Mouse (Mus musculus) liver, adult 2 months (tissue): ENCODE measurements around the gene Gng3.

ENCODE experiments used
- CTCF ChIP-seq: fragments of 200-500 bp; IDR thresholded peaks from 2 replicates; pipeline ENCODE4 v1.5.1; 2011; ENCODE audit warnings: low read depth, low read length, control low read depth
- POLR2A ChIP-seq: fragments of 200-500 bp; IDR thresholded peaks from 2 replicates; pipeline ENCODE4 v1.6.1; 2011; ENCODE audit warnings: low read length, control low read depth; ENCODE audit not compliant: insufficient read depth; ENCODE audit errors: extremely low read depth

DNA sequence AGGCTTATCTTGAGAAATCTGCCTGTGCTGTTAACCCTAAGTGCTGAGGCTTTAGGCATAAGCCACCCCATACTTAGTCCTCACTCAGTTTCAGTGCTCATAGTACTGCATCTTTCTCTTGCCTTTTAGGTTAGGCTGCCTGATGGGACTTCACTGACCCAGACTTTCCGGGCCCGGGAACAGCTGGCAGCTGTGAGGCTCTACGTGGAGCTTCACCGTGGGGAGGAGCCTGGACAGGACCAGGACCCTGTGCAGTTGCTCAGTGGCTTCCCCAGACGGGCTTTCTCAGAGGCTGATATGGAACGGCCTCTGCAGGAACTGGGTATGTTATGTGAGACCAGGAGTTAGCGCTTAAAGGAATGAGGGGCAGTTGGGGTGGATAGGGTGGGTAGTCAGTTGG is 36.0 kb upstream of the Gng3 start:
- TF ChIP-seq CTCF, result no peak
- no peak for TF ChIP-seq POLR2A
